ENCODE assay signal across 12 mouse cellular contexts in genomic region chr13:83649795-83650476, GRCm38 (mm10).
DNase-seq lines count a peak whose midpoint lies in the region; ATAC-seq and TF ChIP-seq lines count a peak whose summit lies in the region.
"Had no signal": no experiment of that assay in that cellular context is flagged by ENCODE, and none has a peak within 500 bp of the region (broad histone marks: within the 10 kb centered on the region; RNA-seq: fewer than 3 reads in every experiment).

No protein-coding gene starts in this region.

- TF ChIP-seq EP300 in CH12.LX (IDR thresholded peaks at IDR 0.05; ENCODE audit: low read length): peak; percentile 94

- peaks cover 15 to 57% of the 10 kb centered on the region in 2 experiments for H3K36me3 ChIP-seq in CH12.LX (replicated peaks in 1 of 2; ENCODE audit: control insufficient read depth in 1 of 2, insufficient read depth in 1 of 2, low read length in 1 of 2)
- peaks cover 71% of the 10 kb centered on the region for H3K36me3 ChIP-seq in megakaryocyte, embryonic 14.5 days (replicated peaks; ENCODE audit: low read length)
- H3K36me3 ChIP-seq in intestine, postnatal 0 days (ENCODE audit: control insufficient read depth, insufficient read depth): no peaks in the 10 kb centered on the region
- H3K36me3 ChIP-seq: forebrain, embryonic 12.5 days had no signal

- no peak; the same call in none of the 2 replicates for TF ChIP-seq RAD21 in CH12.LX (IDR thresholded peaks at IDR 0.05; ENCODE audit: low read depth, low read length)

- in situ Hi-C loops in CH12.LX (cut with MboI; ENCODE audit: low pct_ligation_motif_present, low pct_unique_long_range_greater_than_20kb, low sequenced_read_pairs): loop anchor here (5.0 to 25.0 kb wide), 4 partner anchors 43 to 1713 kb away; no protein-coding TSS in a partner anchor

- peaks cover 4% of the 10 kb centered on the region; the same call in 1 of the 2 replicates for H3K79me2 ChIP-seq in CH12.LX (replicated peaks; ENCODE audit: control insufficient read depth, extremely low read depth, insufficient read depth, poor library complexity, severe bottlenecking)

- H3K4me3 ChIP-seq in CH12.LX (replicated peaks in 1 of 3; ENCODE audit: low read depth in 2 of 3, low read length in 2 of 3, poor library complexity in 1 of 3): peak overlapping the region in 2 of 3 experiments; percentile 0 to 38
- peak overlapping the region; percentile 88 for H3K4me3 ChIP-seq in megakaryocyte, embryonic 14.5 days (replicated peaks)
- no peak overlapping the region for H3K4me3 ChIP-seq in intestine, postnatal 0 days (ENCODE audit: low read depth, low read length)
- H3K4me3 ChIP-seq: forebrain, embryonic 12.5 days had no signal

- TF ChIP-seq POLR2A in CH12.LX (IDR thresholded peaks at IDR 0.05; ENCODE audit: low read depth, low read length): peak; percentile 48

- 84% methylated on average over 12 of the region's 12 CpGs for WGBS in intestine, postnatal 0 days

- no peak for TF ChIP-seq CTCF in CH12.LX (conservative IDR thresholded peaks at IDR 0.05 in 1 of 2, IDR thresholded peaks at IDR 0.05 in 1 of 2; ENCODE audit: low read depth in 2 of 2, low read length in 2 of 2)
- TF ChIP-seq CTCF in intestine, postnatal 0 days (IDR thresholded peaks at IDR 0.05; ENCODE audit: low read depth): no peak

- H3K4me2 ChIP-seq in CH12.LX (ENCODE audit: insufficient read depth, low read depth, poor library complexity, severe bottlenecking): peak overlapping the region; percentile 74
- no peak overlapping the region for H3K4me2 ChIP-seq in intestine, postnatal 0 days (replicated peaks; ENCODE audit: low read depth)
- H3K4me2 ChIP-seq: forebrain, embryonic 12.5 days had no signal

- H3K27me3 ChIP-seq in CH12.LX (replicated peaks): no peaks in the 10 kb centered on the region
- H3K27me3 ChIP-seq in megakaryocyte, embryonic 14.5 days (replicated peaks): no peaks in the 10 kb centered on the region
- H3K27me3 ChIP-seq in intestine, postnatal 0 days (replicated peaks; ENCODE audit: control insufficient read depth, insufficient read depth, low read length): no peaks in the 10 kb centered on the region
- H3K27me3 ChIP-seq: forebrain, embryonic 12.5 days had no signal

- no peaks in the 10 kb centered on the region for H3K9me3 ChIP-seq in CH12.LX (replicated peaks; ENCODE audit: low read length)
- no peaks in the 10 kb centered on the region for H3K9me3 ChIP-seq in megakaryocyte, embryonic 14.5 days
- H3K9me3 ChIP-seq in intestine, postnatal 0 days (ENCODE audit: control insufficient read depth): no peaks in the 10 kb centered on the region
- H3K9me3 ChIP-seq: forebrain, embryonic 12.5 days had no signal

- peak overlapping the region; percentile 53 for H3K9ac ChIP-seq in CH12.LX (ENCODE audit: insufficient read depth, low read depth)
- H3K9ac ChIP-seq in intestine, postnatal 0 days (ENCODE audit: low read depth, low read length): no peak overlapping the region
- H3K9ac ChIP-seq: forebrain, embryonic 12.5 days had no signal

- dilution Hi-C loops in CH12.LX (cut with MboI; ENCODE audit: extremely low pct_ligation_motif_present, extremely low pct_unique_long_range_greater_than_20kb, low sequenced_read_pairs): no loop called here

- ATAC-seq in common myeloid progenitor, adult 5-6 weeks (replicated peaks; ENCODE audit: low read depth, poor library complexity, severe bottlenecking): peak; percentile 91
- ATAC-seq in intestine, postnatal 0 days: no peak

- peak; percentile 6 for DNase-seq in kidney, adult 9 months
- DNase-seq in kidney, postnatal 14 days: no peak
- DNase-seq in CH12.LX (ENCODE audit: extremely low read depth): peak; percentile 94
- no peak for DNase-seq in adrenal gland, postnatal 4 days (ENCODE audit: low spot score in 2 of 2)
- no peak for DNase-seq in cerebellum, postnatal 36 days
- DNase-seq: cerebellum, postnatal 25 days; layer of hippocampus, postnatal 36 days; thymus, postnatal 36 days had no signal

- peak overlapping the region; percentile 98 for H3K27ac ChIP-seq in CH12.LX (ENCODE audit: insufficient read depth, low read depth)
- no peak overlapping the region for H3K27ac ChIP-seq in intestine, postnatal 0 days (ENCODE audit: low read depth, low read length)
- H3K27ac ChIP-seq: forebrain, embryonic 12.5 days had no signal

- H3K4me1 ChIP-seq in CH12.LX (ENCODE audit: control insufficient read depth in 1 of 2, insufficient read depth in 2 of 2): peaks cover 13 to 59% of the 10 kb centered on the region in 2 experiments
- H3K4me1 ChIP-seq in megakaryocyte, embryonic 14.5 days: peaks cover 63% of the 10 kb centered on the region
- no peaks in the 10 kb centered on the region for H3K4me1 ChIP-seq in intestine, postnatal 0 days (replicated peaks; ENCODE audit: control insufficient read depth, insufficient read depth, low read length)
- H3K4me1 ChIP-seq: forebrain, embryonic 12.5 days had no signal

TF ChIP-seq in CH12.LX, 34 proteins besides CTCF, POLR2A, EP300 and RAD21:
- TF ChIP-seq IRF4 (IDR thresholded peaks at IDR 0.05; ENCODE audit: low read depth, low read length) (peak; percentile 97), JUND (conservative IDR thresholded peaks at IDR 0.05; ENCODE audit: low read depth, low read length) (peak; percentile 88), BHLHE40 (IDR thresholded peaks at IDR 0.05; ENCODE audit: low read depth, low read length) (peak; percentile 98), USF1 (IDR thresholded peaks at IDR 0.05; ENCODE audit: low read depth, low read length) (no peak), CHD2 (IDR thresholded peaks at IDR 0.05; ENCODE audit: low read length) (peak; percentile 77), MYC (IDR thresholded peaks at IDR 0.05; ENCODE audit: low read depth, low read length) (peak; percentile 98), HCFC1 (IDR thresholded peaks at IDR 0.05; ENCODE audit: low read depth, low read length) (peak; percentile 48), JUN (IDR thresholded peaks at IDR 0.05; ENCODE audit: insufficient read depth, low read depth, low read length) (peak; percentile 72; the same call in 1 of the 2 replicates), ZNF384 (IDR thresholded peaks at IDR 0.05; ENCODE audit: low read depth, low read length) (peak; percentile 96), CHD1 (IDR thresholded peaks at IDR 0.05; ENCODE audit: low read depth, low read length) (peak; percentile 75; the same call in 1 of the 2 replicates), USF2 (conservative IDR thresholded peaks at IDR 0.05; ENCODE audit: low read depth, low read length) (no peak), KAT2A (IDR thresholded peaks at IDR 0.05; ENCODE audit: insufficient replicate concordance, low read length) (0 out of 2 replicates have a peak, but pooled peaks have one; percentile 60), MAX (IDR thresholded peaks at IDR 0.05; ENCODE audit: low read length) (peak; percentile 95), TCF12 (IDR thresholded peaks at IDR 0.05; ENCODE audit: low read depth, low read length) (peak; percentile 94), E2F4 (IDR thresholded peaks at IDR 0.05; ENCODE audit: insufficient replicate concordance, low read depth, low read length) (no peak), RCOR1 (conservative IDR thresholded peaks at IDR 0.05; ENCODE audit: low read depth, low read length) (peak; percentile 84; the same call in 1 of the 2 replicates), SMC3 (IDR thresholded peaks at IDR 0.05; ENCODE audit: low read depth, low read length) (peak; percentile 24; the same call in 1 of the 2 replicates), MAFK (IDR thresholded peaks at IDR 0.05; ENCODE audit: insufficient replicate concordance, low read length) (peak; percentile 86), MAZ (IDR thresholded peaks at IDR 0.05; ENCODE audit: low read depth, low read length) (peak; percentile 47; the same call in 1 of the 2 replicates), ELF1 (IDR thresholded peaks at IDR 0.05; ENCODE audit: low read depth, low read length) (peak; percentile 60), GABPA (IDR thresholded peaks at IDR 0.05; ENCODE audit: insufficient replicate concordance, low read depth, low read length) (no peak), ETS1 (conservative IDR thresholded peaks at IDR 0.05; ENCODE audit: low read depth, low read length) (peak; percentile 94), SIN3A (IDR thresholded peaks at IDR 0.05; ENCODE audit: low read length) (peak; percentile 86), ZKSCAN1 (IDR thresholded peaks at IDR 0.05; ENCODE audit: borderline replicate concordance, low read depth, low read length) (no peak), MXI1 (IDR thresholded peaks at IDR 0.05; ENCODE audit: low read depth, low read length) (peak; percentile 91), PAX5 (IDR thresholded peaks at IDR 0.05; ENCODE audit: low read length) (no peak), UBTF (IDR thresholded peaks at IDR 0.05; ENCODE audit: low read depth, low read length) (no peak), ZC3H11A (IDR thresholded peaks at IDR 0.05; ENCODE audit: low read depth, low read length) (no peak), ZMIZ1 (IDR thresholded peaks at IDR 0.05; ENCODE audit: low read depth, low read length) (peak; percentile 66; the same call in 1 of the 2 replicates), POLR2AphosphoS2 (IDR thresholded peaks at IDR 0.05; ENCODE audit: low read depth, low read length) (no peak), NELFE (IDR thresholded peaks at IDR 0.05; ENCODE audit: low read depth, low read length) (peak; percentile 40; the same call in 1 of the 2 replicates), TBP (conservative IDR thresholded peaks at IDR 0.05; ENCODE audit: low read depth, low read length) (peak; percentile 65; the same call in 1 of the 2 replicates), MEF2A (IDR thresholded peaks at IDR 0.05; ENCODE audit: borderline replicate concordance, low read depth, low read length) (peak; percentile 96), NRF1 (IDR thresholded peaks at IDR 0.05; ENCODE audit: low read depth, low read length) (peak; percentile 67)

Comparison
In these comparisons a context has a peak if more than half of its experiments do, and no peak if none do; other contexts are left out.
1. DNase-seq: peak in kidney, adult 9 months (single experiment) and CH12.LX (single experiment); none in kidney, postnatal 14 days (single experiment), adrenal gland, postnatal 4 days (0 of 2) and cerebellum, postnatal 36 days (0 of 2).